Mouse (Mus musculus) megakaryocyte progenitor cell, adult 5-6 weeks (primary cell): Measurements from ENCODE around the gene Selplg. TPM values are rescaled to one million over a fixed set of nuclear protein-coding genes. Genes with fewer than 3 reads are reported as not detected.
"Not testable (repeated sequence)": the region's sequence is repeated elsewhere in the genome, so short reads cannot be mapped to it uniquely, and the experiment has no call there.

Source experiments
- ATAC-seq: replicated peaks from 2 replicates; pipeline ENCODE4 v1.8.0; 2016; ENCODE audit warnings: mild to moderate bottlenecking, moderate TSS enrichment, inconsistent platforms; ENCODE audit not compliant: poor library complexity
- total RNA-seq, 2 experiments: library from RNA; stranded (forward) in 1 of 2; stranded (reverse) in 1 of 2; fragments of 157-497, 149-512 nt in 1 of 2; fragments of 200-1000 nt in 1 of 2; gene quantifications; 2 replicates each; pipeline versions ENCODE4 v1.2.3 to v1.2.4; 2015 to 2017

Selplg gene
- total RNA-seq, 2 experiments from 2014 or later: 99.0 to 244 TPM

DNA sequence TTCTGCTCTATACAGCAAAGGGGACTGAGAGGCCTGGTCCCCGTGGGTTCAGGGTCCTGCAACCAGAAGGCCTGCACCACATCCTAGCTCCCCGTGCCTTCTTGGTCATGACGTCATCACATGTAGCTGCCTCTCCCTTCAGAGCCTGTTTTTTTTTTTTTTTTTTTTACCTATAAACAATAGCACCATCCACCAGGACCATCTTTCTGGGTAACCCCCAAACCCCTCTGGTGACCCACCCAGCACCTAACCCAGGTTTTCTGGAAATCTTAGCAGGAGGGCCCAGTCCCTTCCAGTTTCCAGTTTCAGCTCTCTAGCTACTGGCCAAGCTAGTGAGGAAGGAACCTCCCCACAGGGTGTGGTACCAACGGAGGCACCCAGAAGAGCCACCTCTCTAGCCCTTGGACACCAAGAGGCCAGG is 4.4 kb downstream of the Selplg start:
- ATAC-seq: no peak; the same call in 1 of the 2 replicates

DNA sequence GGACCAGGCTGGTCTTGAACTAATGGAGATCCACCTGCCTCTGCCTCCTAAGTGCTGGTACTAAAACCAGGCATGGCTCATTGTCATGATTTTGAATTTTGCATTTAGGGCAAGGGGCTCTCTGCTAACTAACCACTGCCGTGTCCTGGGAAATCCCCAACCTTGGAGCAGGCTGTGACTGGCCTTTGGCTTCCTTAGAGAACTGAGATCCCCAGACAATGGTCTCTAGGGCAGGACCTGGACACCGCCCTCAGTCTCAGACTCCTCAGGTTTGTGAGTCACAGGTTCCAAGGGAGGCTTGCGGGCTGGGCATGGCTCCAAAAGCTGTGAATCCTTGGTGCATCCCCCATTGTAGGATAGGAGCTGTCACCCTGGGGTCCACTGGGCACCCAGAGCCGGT is 5.8 kb downstream of the Selplg start:
- no peak for ATAC-seq

GRCm38 (mm10) chr5:113825558-113825957 is 6.9 kb downstream of the Selplg start:
- ATAC-seq: no peak

DNA sequence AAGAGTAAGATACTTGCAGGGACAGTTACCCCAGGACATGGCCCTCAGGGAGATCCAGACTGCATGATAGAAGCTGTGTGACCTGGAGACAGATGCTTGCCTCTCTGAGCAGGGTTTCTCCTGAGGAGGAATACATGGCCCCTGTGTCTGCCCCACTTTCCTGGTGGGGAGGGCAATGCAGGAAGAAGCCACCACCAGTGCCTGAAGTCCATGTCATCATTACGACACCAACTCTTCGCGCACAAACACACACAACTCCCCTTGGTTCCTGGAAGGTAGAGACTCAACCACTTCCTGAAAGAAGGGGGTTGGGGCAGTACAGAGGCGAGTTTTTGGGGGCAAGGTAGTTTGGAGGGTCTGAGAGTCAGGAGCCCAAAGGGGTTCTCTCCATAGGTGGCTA is 8.2 kb downstream of the Selplg start:
- ATAC-seq: peak; percentile 61

- no peak for ATAC-seq
These were observed 13.9 kb downstream of the Selplg start for GRCm38 (mm10) chr5:113818572-113818971.

- peak; percentile 81 for ATAC-seq
These were observed 16.7 kb downstream of the Selplg start for GRCm38 (mm10) chr5:113815638-113816152.

DNA sequence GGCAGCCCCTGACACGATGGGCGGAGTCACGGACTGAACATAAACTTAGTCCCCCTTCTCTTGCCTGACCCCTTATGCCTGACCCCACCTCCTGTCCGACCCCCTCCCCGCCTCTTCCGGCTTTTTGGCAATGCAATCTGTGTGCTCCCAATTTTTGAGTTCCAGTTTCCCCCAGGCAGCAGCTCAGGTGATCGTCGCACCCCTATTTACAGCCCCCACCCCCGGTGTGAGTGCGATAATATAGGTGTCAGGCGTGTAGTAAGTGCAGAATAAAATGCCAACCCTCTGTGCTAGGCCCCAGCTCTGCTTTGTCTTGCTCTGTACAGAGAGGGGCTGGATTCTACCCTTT is 17.4 kb downstream of the Selplg start:
- no peak for ATAC-seq

- ATAC-seq: no peak
These were observed 18.1 kb downstream of the Selplg start for GRCm38 (mm10) chr5:113814111-113815040.

DNA sequence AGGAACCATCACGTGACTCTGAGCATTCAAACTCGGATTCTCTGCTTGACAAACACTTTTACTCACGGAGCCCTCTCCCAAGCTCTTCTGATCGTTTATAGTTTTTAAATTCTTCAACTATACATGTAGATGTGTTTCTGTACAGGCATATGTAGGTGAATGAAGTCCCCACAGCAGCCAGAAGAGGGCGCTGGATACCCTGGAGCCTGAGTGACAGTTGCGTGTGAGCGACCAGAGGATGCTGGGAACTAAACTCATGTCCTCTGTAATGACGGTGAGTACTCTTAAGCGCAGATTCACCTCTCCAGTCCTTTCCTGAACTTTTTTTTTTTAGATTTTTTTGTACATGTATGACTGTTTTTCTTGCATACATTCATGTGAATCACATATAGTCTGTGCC is 18.8 kb downstream of the Selplg start:
- ATAC-seq: peak; percentile 38

DNA sequence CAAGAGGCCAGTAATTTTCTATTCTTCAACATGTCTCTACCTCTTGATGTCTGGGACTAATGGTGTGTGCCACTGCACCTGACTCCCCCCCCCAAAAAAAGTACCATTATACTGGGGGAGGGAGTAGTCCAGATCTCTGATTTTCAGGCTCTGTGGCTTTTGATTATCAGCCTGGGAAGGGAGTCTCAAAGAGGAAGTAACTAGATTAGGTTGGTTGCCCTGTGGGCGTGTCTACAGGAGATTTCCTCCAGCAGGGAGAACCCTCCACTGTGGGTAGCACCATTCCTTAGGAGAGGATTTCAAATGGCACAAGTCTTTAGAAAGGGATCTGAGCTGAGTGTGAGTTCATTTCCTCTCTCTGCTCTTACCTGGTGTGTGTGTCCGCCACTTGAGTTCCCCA is 19.8 kb downstream of the Selplg start:
- peak; percentile 43 for ATAC-seq

DNA sequence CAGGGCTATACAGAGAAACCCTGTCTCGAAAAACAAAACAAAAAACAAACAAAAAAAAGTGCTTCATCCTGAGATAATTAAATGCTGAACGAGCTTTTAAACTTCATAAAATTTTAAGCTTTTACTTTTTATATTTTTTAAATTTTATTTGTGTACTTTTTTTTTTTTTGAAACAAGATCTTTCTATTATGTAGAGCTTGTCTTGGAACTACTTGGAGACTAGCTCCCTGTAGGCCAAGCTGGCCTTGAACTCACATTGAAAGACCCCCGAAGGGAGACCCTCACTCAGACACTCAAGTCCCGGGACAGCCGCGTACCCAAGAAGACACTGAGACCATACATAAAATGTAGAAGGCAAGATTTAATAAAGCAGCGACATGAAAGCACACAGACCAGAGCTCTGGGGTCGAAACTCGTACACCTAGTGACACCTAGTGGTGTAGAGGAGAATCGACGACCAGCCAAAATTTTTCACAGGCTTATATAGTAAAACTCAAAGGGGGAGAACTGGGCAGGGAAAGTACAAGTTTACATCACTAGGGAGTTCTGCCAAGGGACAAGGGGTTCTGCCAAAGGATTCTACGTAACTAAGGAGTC is 20.5 kb downstream of the Selplg start:
- not testable (repeated sequence) for ATAC-seq

DNA sequence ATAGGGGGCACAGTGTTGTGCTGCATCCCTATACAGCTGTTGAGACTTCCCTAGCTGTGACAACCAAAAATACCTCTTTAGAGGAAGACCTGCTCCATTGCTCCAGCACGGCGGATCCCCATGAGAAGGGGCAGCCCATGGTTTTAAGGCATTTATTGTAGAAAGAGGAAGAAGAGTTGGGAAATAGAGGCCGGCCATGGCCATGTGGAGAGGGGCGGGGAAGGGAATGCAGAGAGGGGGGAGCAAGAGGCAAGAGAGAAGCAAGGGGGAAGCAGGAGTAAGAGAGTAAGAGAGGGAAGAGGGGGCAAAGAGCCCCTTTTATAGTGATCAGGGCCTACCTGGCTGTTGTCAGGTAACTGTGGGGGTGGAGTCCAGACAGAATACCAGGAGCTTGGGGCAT is 22.3 kb downstream of the Selplg start:
- ATAC-seq: peak; percentile 70

GRCm38 (mm10) chr5:113808177-113808576 is 24.3 kb downstream of the Selplg start:
- ATAC-seq: no peak

DNA sequence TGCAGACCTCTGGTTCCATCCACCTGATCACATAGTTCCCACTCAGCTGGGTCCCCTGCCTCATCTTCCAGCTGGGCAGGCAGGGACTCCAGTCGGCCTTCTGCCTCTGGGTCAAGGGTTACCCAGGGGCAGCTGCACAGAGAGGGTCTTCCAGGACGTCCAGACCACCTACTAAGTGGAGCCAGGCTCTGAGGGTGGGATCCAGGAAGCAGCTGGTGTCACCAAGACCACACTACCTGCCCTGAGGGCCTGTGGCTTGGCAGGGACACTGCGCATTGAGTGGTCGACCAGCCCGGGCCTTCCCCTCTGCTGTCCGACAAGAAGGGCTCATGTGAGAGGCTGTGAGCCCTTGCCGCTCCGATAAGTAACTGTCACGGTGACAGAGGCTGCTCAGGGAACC is 24.7 kb downstream of the Selplg start:
- no peak for ATAC-seq

- no peak for ATAC-seq
These were observed 26.0 kb downstream of the Selplg start for GRCm38 (mm10) chr5:113806414-113806813.

- ATAC-seq: no peak
These were observed 27.1 kb downstream of the Selplg start for GRCm38 (mm10) chr5:113805301-113805700.

- ATAC-seq: peak; percentile 43
These were observed 28.0 kb downstream of the Selplg start for GRCm38 (mm10) chr5:113804395-113804966.

DNA sequence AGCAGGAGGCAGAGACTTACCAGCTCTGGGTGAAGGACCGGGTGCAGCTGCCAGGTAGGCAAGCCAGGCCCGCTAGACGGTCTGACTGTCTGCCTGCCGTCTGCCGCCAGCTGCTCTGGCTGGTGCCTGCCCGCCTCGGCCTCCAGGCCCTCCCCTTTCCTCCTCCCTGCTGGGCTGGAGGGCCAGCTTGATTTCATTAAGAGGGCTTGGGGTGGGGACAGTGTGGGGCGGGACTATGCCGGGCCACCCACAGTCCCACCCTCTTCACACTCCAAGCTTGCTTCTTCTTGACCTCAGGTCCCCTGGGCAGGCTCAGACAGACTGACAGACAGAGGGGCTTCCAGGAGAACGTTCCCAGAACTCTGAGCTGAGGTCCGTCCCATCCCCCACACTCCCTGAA is 32.2 kb downstream of the Selplg start, which contains the start of gene Tmem119:
Gene Tmem119 (minus strand): TSS at position 237 of the 400 bp plus-strand sequence.
- ATAC-seq: peak; percentile 66

DNA sequence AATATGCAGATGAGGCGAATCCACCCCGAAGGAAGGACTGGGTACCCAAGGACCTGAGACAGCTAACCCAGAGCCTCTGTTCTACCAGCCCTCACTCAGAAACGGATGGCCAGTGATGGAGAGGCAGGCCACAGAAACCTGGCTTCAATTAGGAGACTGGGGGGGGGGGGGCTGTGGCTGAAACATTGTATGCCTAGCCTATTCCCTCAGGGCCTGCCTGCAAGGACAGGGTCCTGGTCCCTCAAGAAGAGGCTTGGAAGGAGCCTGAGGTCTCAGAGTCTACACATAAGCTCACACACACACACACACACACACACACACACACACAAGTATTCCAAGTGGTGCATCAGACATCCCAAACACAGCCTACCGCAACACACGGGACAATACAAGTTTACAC is 32.8 kb downstream of the Selplg start:
- no peak for ATAC-seq

DNA sequence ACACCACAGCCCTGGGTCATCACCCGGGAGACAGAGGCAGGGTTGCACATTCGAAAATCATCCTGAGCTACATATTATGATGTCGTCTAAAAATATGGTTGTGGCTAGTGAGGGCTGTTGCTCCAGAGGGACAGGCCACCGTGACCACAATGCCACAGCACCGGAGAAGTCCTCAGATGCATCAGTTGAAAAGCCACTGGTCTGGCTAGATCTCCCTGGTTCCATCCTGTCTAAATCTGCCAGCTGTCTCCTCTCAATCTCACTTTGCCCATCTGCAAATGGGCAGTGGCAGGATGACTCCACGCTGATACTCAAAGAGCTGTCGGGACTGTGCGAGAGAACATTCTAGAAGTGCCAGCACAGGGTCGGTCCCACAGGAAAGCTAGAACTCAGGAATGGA is 33.9 kb downstream of the Selplg start:
- peak; percentile 21; the same call in 1 of the 2 replicates for ATAC-seq

DNA sequence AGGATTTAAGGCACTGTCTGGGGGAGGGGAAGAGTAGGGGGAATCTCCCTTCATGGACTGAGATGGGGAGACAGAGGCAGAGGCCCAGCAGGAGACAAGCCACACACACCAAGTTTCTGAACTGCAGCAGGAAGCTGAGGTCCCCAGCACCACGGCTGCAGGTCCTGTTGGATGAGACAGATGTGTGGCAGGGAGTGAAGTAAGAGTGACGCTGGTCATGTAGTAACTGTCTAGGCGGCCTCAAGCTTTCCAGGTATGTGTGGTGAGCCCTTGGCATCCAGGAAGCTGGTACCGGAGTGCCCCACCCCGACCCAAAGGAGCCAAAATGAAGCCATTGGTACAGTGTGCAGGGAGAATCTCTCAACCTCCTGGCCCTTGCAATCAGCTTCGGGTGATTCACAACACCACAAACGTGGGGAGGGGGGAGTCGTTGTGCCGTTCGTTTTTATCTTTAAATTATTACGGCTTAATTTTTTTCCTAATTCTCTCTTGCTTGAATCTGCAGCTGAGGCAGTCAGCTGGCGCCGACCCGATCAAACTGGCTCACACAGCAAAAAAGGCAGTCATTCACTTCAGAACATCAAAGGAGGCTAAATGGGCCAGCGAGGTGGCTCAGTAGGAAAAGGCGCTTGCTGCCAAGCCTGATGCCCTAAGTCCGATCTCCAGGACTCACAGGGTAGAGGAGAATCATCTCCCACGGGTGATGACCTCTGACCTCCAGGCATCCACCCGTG is 35.1 kb downstream of the Selplg start:
- ATAC-seq: peak; percentile 36
